Mouse (Mus musculus): ENCODE data around the gene Wnt7b.
A peak's percentile ranks its signal among the peaks of the same experiment; 100 is the strongest.

The Wnt7b gene

DNA sequence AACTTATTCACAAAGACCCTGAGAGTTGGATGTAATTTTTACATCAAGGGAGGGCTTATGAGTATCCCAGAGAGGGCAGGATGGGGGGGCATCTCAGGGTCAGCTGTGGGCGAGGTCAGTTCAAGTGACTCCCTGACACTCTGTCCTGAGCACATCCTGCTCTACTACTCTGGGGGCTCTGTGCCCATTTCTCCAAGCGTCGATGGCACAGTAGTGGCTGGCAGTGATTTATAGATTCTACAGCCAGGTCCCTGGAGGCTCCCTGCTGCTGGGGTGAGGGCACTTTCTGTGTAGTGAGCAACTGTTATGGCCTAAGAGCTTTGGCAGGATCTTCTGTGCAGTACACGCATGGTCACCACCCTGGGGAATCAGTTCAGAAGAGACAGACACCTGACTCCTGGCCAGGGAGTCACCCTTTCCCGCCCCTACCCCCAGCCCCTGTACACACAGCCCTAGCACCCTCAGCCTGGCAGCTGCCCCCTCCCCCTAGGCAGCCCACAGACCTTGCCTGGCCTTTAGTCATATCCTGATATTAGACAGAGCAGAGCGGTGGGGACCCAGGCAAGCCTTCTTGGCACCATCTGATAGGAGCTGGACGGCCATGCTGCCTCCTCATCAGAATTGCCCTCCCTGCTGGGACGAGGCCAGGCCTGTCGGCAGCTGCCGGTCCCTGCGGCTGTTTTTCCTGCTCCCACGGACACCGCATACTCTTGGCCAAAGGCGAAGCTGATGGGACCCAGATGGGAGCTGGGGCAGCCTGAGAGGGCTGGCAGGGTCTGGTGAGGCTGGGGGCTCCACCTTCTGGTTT, 77.0 kb downstream of the Wnt7b start:
- DNase-seq, result peak; percentile 53 to 86

GRCm38 (mm10) chr15:85503127-85503526, 79.1 kb downstream of the Wnt7b start, which contains the start of gene 7530416G11Rik:
7530416G11Rik (minus strand) TSS chr15:85503227.
- DNase-seq, result no peak

DNA sequence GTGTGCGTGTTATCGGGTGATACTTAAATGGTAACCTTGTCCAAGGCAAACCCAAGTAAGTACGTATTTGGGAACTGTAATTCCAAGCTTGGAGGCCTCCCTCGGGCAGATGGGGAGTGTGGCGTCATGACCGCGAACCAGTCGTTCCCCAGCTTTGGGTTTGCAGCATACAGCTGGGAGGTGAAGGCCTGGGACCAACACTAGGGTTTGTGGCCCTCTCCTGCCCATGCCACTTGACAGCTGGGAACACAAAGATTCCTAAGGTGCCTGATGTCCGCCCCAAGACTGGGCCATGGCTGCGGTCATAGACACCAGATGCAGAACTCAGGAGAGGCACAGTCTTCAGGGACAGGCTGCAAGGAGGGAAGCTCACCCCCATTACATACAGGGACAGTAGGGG, 82.0 kb downstream of the Wnt7b start:
- DNase-seq, result peak in 1 of 2 experiments; percentile 13

GRCm38 (mm10) chr15:85497981-85498475, 84.2 kb downstream of the Wnt7b start:
- DNase-seq, result peak in 1 of 2 experiments; percentile 10

- DNase-seq, result no peak
These were observed 84.7 kb downstream of the Wnt7b start for GRCm38 (mm10) chr15:85497548-85497947.

GRCm38 (mm10) chr15:85494163-85494621, 88.1 kb downstream of the Wnt7b start:
- no peak for DNase-seq

GRCm38 (mm10) chr15:85489751-85490150, 92.5 kb downstream of the Wnt7b start:
- no peak for DNase-seq

DNA sequence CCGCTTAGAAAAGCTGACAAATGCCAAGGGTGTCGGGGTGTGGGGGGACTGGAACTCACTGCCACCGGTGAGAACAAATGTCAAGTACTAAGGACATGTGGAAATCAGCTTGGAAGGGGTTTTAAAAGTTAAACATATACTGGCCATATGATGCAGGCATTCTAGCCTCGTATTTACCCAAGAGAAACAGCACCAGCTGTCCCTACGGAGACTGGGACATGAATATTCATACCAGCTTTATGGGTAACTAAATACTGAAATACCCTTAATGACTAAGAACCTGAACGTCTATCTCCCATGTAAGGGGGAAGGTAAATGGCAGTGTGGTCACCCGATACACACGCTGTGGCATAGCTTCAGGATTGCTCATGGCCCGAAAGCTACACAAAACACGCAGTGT, 93.4 kb downstream of the Wnt7b start:
- DNase-seq, result no peak

All from lung, postnatal 4 days (tissue).